Mouse (Mus musculus) midbrain, postnatal 0 days (tissue): ENCODE measurements around the gene Mapk8. TPM values are rescaled to one million over a fixed set of nuclear protein-coding genes. Genes with fewer than 3 reads are reported as not detected.
A peak's percentile ranks its signal among the peaks of the same experiment; 100 is the strongest.

Experiments used
- ATAC-seq: fragments of 200-750 bp; cut with Nextera tagmentation; 2 replicates; pipeline ENCODE4 v1.8.0; 2017; ENCODE audit warnings: moderate number of reproducible peaks, mild to moderate bottlenecking, moderate TSS enrichment, moderate library complexity; ENCODE audit not compliant: low FRiP score
- DNase-seq: peaks from one replicate; pipeline ENCODE4 v3.0.0-alpha.2; 2015; ENCODE audit warnings: low spot score
- H3K27ac ChIP-seq: fragments of 300-500 bp; sonication (generic); 2 replicates; pipeline ENCODE4 v1.5.1; 2014; ENCODE audit warnings: low read depth, mild to moderate bottlenecking, low read length, mixed read lengths
- H3K27me3 ChIP-seq: fragments of 300-500 bp; sonication (generic); 2 replicates; pipeline ENCODE4 v1.6.1; 2014; ENCODE audit warnings: low read length, control low read depth, mixed read lengths; ENCODE audit not compliant: insufficient read depth
- H3K36me3 ChIP-seq: fragments of 300-500 bp; sonication (generic); 2 replicates; pipeline ENCODE4 v1.6.1; 2014; ENCODE audit warnings: low read length, control low read depth, mixed read lengths; ENCODE audit not compliant: insufficient read depth
- H3K4me1 ChIP-seq: fragments of 300-500 bp; sonication (generic); 2 replicates; pipeline ENCODE4 v1.6.1; 2014; ENCODE audit warnings: mild to moderate bottlenecking, control low read depth, antibody characterized with exemption, low read length, mixed read lengths; ENCODE audit not compliant: insufficient read depth
- H3K4me2 ChIP-seq: fragments of 300-500 bp; sonication (generic); 2 replicates; pipeline ENCODE4 v1.6.1; 2014; ENCODE audit warnings: low read depth, mild to moderate bottlenecking, low read length, mixed read lengths; ENCODE audit not compliant: poor library complexity, severe bottlenecking
- H3K4me3 ChIP-seq: fragments of 300-500 bp; sonication (generic); 2 replicates; pipeline ENCODE4 v1.5.1; 2014; ENCODE audit warnings: low read depth, mild to moderate bottlenecking, low read length, moderate library complexity
- H3K9ac ChIP-seq: fragments of 300-500 bp; sonication (generic); replicated peaks from 2 replicates; pipeline ENCODE4 v1.6.1; 2014; ENCODE audit warnings: mild to moderate bottlenecking, low read length, moderate library complexity, mixed read lengths; ENCODE audit not compliant: poor library complexity, severe bottlenecking
- H3K9me3 ChIP-seq: fragments of 300-500 bp; sonication (generic); 2 replicates; pipeline ENCODE4 v1.6.1; 2016; ENCODE audit warnings: low read length, control low read depth
- CTCF ChIP-seq: IDR thresholded peaks from 2 replicates; pipeline ENCODE4 v1.5.1; 2016; ENCODE audit warnings: antibody characterized with exemption, mild to moderate bottlenecking
- WGBS: fragments of 180-500 bp; shearing (Covaris S2); extraction: QIAGEN DNeasy Blood & Tissue Kit; methylation state at CpG from one replicate; pipeline ENCODE4 v1.1.7; 2014; 5-methylcytosine and 5-hydroxymethylcytosine counted together
- polyA plus RNA-seq: library from polyadenylated mRNA; unstranded; fragments of >200 nt; fragmentation: Nextera tagmentation; extraction: Ambion mirVana; gene quantifications from 2 replicates; pipeline ENCODE4 v1.2.1, GENCODE M21; 2015
- total RNA-seq: library from RNA; depleted of rRNA; stranded (reverse); fragments of >200 nt; gene quantifications from 2 replicates; pipeline ENCODE4 v1.2.3, GENCODE M21; 2014; rRNA removed

Gene Mapk8
- 102 and 106 TPM in 2 replicates for total RNA-seq
- polyA plus RNA-seq: 24.7 and 32.6 TPM in 2 replicates

DNA sequence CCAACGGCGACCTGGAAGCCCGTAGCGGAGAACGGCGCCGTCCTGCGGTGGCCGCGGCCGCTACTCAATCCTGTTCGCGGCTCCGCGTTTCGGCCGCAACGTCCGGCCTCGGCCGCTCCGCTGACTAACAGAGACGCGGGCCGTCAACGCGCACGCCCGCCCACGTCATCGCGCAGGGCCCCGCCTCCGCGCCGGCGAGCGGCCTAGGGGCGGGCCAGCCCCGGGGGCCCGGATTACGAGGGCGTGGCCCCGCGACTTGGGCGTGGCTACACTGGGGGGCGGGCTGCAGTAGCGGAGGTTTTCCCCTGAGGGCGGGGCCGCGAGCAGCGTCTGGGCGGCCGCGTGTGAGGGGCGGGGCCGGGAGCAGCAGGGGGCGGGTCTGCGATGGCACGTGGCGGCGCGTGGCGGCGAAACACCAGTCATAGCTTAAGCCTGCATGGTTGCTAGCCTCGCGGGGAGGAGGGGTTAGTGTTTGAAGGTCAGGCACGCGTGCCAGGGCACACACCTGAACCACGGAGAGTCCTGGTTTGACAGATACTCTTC is at the start of gene Mapk8:
Mapk8 (minus strand) TSS at position 132 of the 543 bp plus-strand sequence.
- H3K9me3 ChIP-seq: no peaks in the 10 kb centered on the region
- H3K9ac ChIP-seq: peak within 1 kb of the TSS; percentile 89
- peak within 1 kb of the TSS; percentile 94 for H3K4me3 ChIP-seq
- no peaks in the 10 kb centered on the region for H3K36me3 ChIP-seq
- peaks cover 3% of the 10 kb centered on the region; the same call in 1 of the 2 replicates for H3K4me1 ChIP-seq
- DNase-seq: peak; percentile 96
- WGBS: under 1% methylated on average over 32 of the region's 70 CpGs
- peak; percentile 98 for ATAC-seq
- H3K27me3 ChIP-seq: no peaks in the 10 kb centered on the region
- peak; percentile 44 for TF ChIP-seq CTCF
- H3K4me2 ChIP-seq: peak within 1 kb of the TSS; percentile 51
- H3K27ac ChIP-seq: peak within 1 kb of the TSS; percentile 87

DNA sequence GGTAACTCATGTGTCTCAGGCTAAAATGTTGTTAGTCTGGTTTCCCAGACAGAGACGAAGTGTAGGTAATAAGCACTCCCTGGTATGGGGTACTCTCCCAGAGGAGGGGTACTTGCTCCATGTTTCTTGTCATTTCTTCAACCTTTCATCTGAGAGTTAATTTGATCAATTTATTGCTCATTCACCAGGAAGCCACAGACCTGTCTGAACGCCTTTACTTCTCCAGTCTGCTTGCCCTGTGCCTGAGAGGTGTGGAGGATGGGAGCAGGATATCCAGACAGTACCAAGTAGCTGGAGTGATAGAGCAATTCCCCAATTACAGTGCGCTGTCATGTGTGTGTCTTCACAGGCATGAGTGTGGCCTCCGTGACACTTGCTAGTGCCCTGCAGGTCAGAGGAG is 48.3 kb upstream of the Mapk8 start:
- Histone ChIP-seq H3K27me3 (no peaks in the 10 kb centered on the region), H3K36me3 (no peaks in the 10 kb centered on the region), H3K27ac (no peak overlapping the region), H3K9me3 (no peaks in the 10 kb centered on the region), H3K4me2 (no peak overlapping the region), H3K4me1 (no peaks in the 10 kb centered on the region), H3K4me3 (no peak overlapping the region), H3K9ac (no peak overlapping the region)
- no peak for ATAC-seq
- 64% methylated on average over 4 of the region's 4 CpGs for WGBS
- TF ChIP-seq CTCF: no peak
- no peak for DNase-seq

DNA sequence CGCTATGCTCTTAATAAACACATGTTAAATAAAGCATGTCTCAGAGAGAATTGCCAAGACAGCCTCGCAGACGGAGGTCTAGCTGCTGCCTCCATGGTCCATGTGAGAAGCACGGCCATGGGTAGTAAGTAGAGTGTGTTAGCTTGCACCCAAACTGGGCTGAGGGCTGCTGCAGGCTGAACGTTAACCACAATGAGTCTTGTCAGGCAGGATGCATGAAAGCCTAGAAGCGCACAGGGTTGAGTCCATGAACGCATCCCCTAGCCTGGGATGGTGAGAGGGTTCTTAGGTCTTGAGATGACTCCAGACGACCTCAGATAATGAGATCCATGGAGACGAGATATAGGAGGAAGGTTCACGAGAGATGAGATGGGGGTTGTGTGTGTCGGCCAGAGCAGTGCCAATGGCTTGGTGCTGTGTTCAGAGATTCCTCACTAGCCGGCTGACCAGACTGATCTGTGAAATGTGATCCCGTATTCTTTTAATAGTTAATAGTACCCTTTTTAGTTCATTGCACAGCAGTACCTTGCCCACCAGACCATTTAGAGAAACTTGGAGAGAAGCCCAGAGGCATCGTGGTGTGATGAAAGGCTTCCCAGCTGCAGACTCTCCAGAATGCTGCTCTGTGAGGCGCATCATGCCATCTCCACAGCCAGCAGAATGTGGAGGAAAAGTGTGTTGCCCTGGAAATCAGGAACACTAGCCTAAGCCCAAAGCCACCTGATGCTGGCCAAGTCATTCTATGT is 41.0 kb upstream of the Mapk8 start:
- Histone ChIP-seq H3K4me3 (no peak overlapping the region), H3K27me3 (no peaks in the 10 kb centered on the region), H3K4me1 (no peaks in the 10 kb centered on the region), H3K9ac (no peak overlapping the region), H3K27ac (no peak overlapping the region), H3K9me3 (no peaks in the 10 kb centered on the region), H3K36me3 (no peaks in the 10 kb centered on the region), H3K4me2 (no peak overlapping the region)
- ATAC-seq (no peak), DNase-seq (peak; percentile 75)
- no peak for TF ChIP-seq CTCF
- 64% methylated on average over 15 of the region's 15 CpGs for WGBS

DNA sequence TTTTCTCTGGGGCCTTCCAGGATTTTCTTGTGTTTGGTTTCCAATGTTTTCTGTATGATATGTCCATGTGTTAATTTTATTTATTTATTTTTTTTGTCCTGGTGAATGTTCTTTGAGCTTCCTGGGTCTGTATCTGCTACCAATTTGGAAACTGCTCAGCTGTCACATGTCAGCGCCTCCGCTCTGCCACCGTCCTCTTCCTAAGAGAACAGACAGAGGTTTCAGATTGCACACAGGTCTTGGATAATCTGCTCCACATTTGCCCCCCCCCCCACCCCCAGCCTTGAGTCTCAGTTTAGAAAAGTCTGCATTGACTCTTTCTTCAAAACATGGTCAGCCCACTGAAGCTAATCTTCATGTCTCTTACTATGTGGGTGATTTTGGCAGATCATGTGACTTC is 35.0 kb upstream of the Mapk8 start:
- H3K4me3 ChIP-seq: no peak overlapping the region
- H3K9me3 ChIP-seq: no peaks in the 10 kb centered on the region
- no peak for TF ChIP-seq CTCF
- no peak overlapping the region for H3K4me2 ChIP-seq
- H3K4me1 ChIP-seq: no peaks in the 10 kb centered on the region
- no peaks in the 10 kb centered on the region for H3K27me3 ChIP-seq
- WGBS: 62% methylated on average over 3 of the region's 3 CpGs
- H3K9ac ChIP-seq: no peak overlapping the region
- no peaks in the 10 kb centered on the region for H3K36me3 ChIP-seq
- no peak for DNase-seq
- no peak for ATAC-seq
- no peak overlapping the region for H3K27ac ChIP-seq

DNA sequence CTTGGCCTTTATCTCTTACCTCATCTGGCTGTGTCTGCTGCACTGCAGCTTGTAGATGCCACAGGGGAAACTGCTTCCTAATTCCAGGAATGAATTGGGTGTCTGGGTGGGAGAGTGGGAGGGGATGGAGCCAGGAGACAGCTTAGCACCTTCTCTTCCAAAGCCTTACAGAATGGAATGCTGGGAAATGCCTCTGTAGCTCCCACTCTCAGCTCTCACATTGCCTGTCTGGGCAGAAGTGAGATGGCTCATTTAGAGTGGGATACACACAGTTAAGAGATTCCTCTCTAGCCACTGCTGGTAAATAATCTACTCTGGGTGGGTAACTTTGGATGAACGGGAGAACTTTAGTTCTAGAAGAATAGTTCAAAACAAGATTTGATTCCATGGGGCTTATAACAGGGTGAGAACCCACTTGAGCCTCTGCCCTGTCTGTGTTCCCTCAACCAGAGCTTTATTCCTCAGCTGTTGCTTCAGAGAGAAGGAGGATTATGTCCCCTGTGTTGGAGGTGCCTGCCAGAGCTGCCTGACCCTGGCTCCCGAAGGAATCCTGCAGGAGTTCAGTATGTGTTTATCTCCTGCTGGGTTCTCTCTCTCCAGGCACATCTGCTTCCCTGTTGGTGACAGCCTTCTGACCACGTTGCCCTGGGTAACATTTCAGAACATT is 29.3 kb upstream of the Mapk8 start:
- ATAC-seq (no peak), DNase-seq (no peak)
- Histone ChIP-seq H3K4me3 (no peak overlapping the region), H3K4me2 (no peak overlapping the region), H3K4me1 (no peaks in the 10 kb centered on the region), H3K9ac (no peak overlapping the region), H3K27ac (no peak overlapping the region), H3K27me3 (no peaks in the 10 kb centered on the region), H3K9me3 (no peaks in the 10 kb centered on the region), H3K36me3 (no peaks in the 10 kb centered on the region)
- WGBS: 7% methylated on average over 3 of the region's 3 CpGs
- TF ChIP-seq CTCF: no peak

DNA sequence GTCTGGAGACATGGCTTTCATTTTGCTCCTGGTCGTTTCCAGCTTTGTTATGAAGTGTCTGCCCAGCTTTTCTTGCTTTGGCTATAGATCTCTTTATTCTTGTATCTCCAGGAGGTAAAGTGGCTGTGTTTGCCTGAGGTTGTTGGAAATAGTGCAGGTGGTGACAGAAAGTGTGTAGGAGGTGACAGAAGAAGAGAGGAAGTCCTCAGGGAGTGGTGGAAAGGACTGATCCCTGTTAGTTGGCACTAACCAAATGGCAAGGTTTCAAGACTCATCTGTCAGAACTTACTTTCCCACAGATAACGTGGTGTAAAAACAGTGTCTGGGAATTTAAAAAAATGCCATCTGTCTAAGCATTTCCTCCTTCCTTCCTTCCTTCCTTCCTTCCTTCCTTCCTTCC is 27.5 kb upstream of the Mapk8 start:
- DNase-seq: no peak
- Histone ChIP-seq H3K9me3 (no peaks in the 10 kb centered on the region), H3K9ac (no peak overlapping the region), H3K4me3 (no peak overlapping the region), H3K4me2 (no peak overlapping the region), H3K36me3 (no peaks in the 10 kb centered on the region), H3K27me3 (no peaks in the 10 kb centered on the region), H3K27ac (no peak overlapping the region), H3K4me1 (no peaks in the 10 kb centered on the region)
- 64% methylated on average over 2 of the region's 2 CpGs for WGBS
- no peak for ATAC-seq
- no peak for TF ChIP-seq CTCF
